Mouse (Mus musculus): ENCODE measurements at regions not wholly inside any gene's neighbourhood (a gene's known extent, or its start where the extent isn't known, plus 50 kb on each side); places are given as distances from the start of the nearest gene placed in this dataset.
"Not testable (repeated sequence)": the region's sequence is repeated elsewhere in the genome, so short reads cannot be mapped to it uniquely, and the experiment has no call there.

GRCm38 (mm10) chr15:90397691-90398377 lies 173.7 kb downstream of the Alg10b start:
- DNase-seq, result no peak

GRCm38 (mm10) chr15:90400326-90401280 lies 176.5 kb downstream of the Alg10b start:
- DNase-seq, result no peak

GRCm38 (mm10) chr15:90420776-90421175 lies 196.7 kb downstream of the Alg10b start:
- peak; percentile 7 for DNase-seq

GRCm38 (mm10) chr15:90422122-90422614 lies 198.1 kb downstream of the Alg10b start:
- no peak for DNase-seq

- not testable (repeated sequence) for DNase-seq
These were observed 206.9 kb downstream of the Alg10b start for GRCm38 (mm10) chr15:90431048-90431447.

- DNase-seq, result no peak
These were observed 208.0 kb downstream of the Alg10b start for GRCm38 (mm10) chr15:90432154-90432553.

GRCm38 (mm10) chr15:90435286-90435685 lies 211.2 kb downstream of the Alg10b start:
- no peak for DNase-seq
